Mouse (Mus musculus) CH12.LX (cell line): ENCODE data around the gene Hsf4. TPM values are rescaled to one million over a fixed set of nuclear protein-coding genes. Genes with fewer than 3 reads are reported as not detected.

Experiments
- DNase-seq: peaks from one replicate; pipeline ENCODE4 v3.0.0-alpha.2; 2013; ENCODE audit errors: extremely low read depth
- H3K27ac ChIP-seq: 2 replicates; pipeline ENCODE4 v1.5.1; 2012; ENCODE audit warnings: low read depth, mild to moderate bottlenecking, control low read depth, moderate library complexity; ENCODE audit not compliant: insufficient read depth
- H3K27me3 ChIP-seq: replicated peaks from 2 replicates; pipeline ENCODE3; 2012; ENCODE audit warnings: inconsistent platforms
- H3K36me3 ChIP-seq, 2 experiments: replicated peaks in 1 of 2; 2 replicates each; pipeline versions ENCODE3 to v1.6.1; 2012; ENCODE audit warnings: inconsistent platforms in 1 of 2, low read length in 1 of 2, mild to moderate bottlenecking in 1 of 2, mixed read lengths in 1 of 2, moderate library complexity in 1 of 2; ENCODE audit not compliant: control insufficient read depth in 1 of 2, insufficient read depth in 1 of 2
- H3K4me1 ChIP-seq, 2 experiments: 2 replicates each; pipeline ENCODE4 v1.6.1; 2012; ENCODE audit warnings: inconsistent platforms in 1 of 2, moderate library complexity in 1 of 2; ENCODE audit not compliant: insufficient read depth in 2 of 2, control insufficient read depth in 1 of 2
- H3K4me2 ChIP-seq: 2 replicates; pipeline ENCODE4 v1.6.1; 2012; ENCODE audit warnings: low read depth, mild to moderate bottlenecking, control low read depth; ENCODE audit not compliant: poor library complexity, insufficient read depth, severe bottlenecking
- H3K4me3 ChIP-seq, 3 experiments: fragments of 150-350 bp in 1 of 3; sonication (generic) in 1 of 3; replicated peaks in 1 of 3; 2 replicates each; pipeline versions ENCODE3 to v1.5.1; 2011 to 2012; ENCODE audit warnings: low read depth in 2 of 3, low read length in 2 of 3, mild to moderate bottlenecking in 2 of 3, moderate library complexity in 2 of 3, control low read depth in 1 of 3, improper control_type of control experiment in 1 of 3, inconsistent platforms in 1 of 3, mixed read lengths in 1 of 3; ENCODE audit not compliant: poor library complexity in 1 of 3
- H3K79me2 ChIP-seq: replicated peaks from 2 replicates; pipeline ENCODE4 v1.6.1; 2012; ENCODE audit warnings: mild to moderate bottlenecking, moderate library complexity; ENCODE audit not compliant: control insufficient read depth, poor library complexity, insufficient read depth, severe bottlenecking; ENCODE audit errors: extremely low read depth
- H3K9ac ChIP-seq: 2 replicates; pipeline ENCODE4 v1.6.1; 2012; ENCODE audit warnings: low read depth, mild to moderate bottlenecking, control low read depth, moderate library complexity; ENCODE audit not compliant: insufficient read depth
- H3K9me3 ChIP-seq: replicated peaks from 2 replicates; pipeline ENCODE3; 2012; ENCODE audit warnings: low read length, inconsistent platforms, mixed read lengths
- BHLHE40 ChIP-seq: IDR thresholded peaks from 2 replicates; pipeline ENCODE4 v1.6.1; 2011; ENCODE audit warnings: mild to moderate bottlenecking, low read depth, low read length, improper control_type of control experiment
- CHD1 ChIP-seq: IDR thresholded peaks from 2 replicates; pipeline ENCODE4 v1.6.1; 2012; ENCODE audit warnings: low read depth, low read length, improper control_type of control experiment, inconsistent platforms
- CTCF ChIP-seq, 2 experiments: IDR thresholded peaks in 1 of 2; conservative IDR thresholded peaks in 1 of 2; 2 replicates each; pipeline ENCODE4 v1.5.1; 2011 to 2012; ENCODE audit warnings: low read depth in 2 of 2, low read length in 2 of 2, improper control_type of control experiment in 1 of 2, inconsistent platforms in 1 of 2, mild to moderate bottlenecking in 1 of 2, moderate library complexity in 1 of 2
- ELF1 ChIP-seq: IDR thresholded peaks from 2 replicates; pipeline ENCODE4 v1.6.1; 2014; ENCODE audit warnings: low read depth, mild to moderate bottlenecking, inconsistent platforms, low read length, improper control_type of control experiment
- EP300 ChIP-seq: IDR thresholded peaks from 2 replicates; pipeline ENCODE4 v1.6.1; 2011; ENCODE audit warnings: low read length, improper control_type of control experiment
- ETS1 ChIP-seq: conservative IDR thresholded peaks from 2 replicates; pipeline ENCODE4 v1.6.1; 2012; ENCODE audit warnings: low read depth, mild to moderate bottlenecking, inconsistent platforms, low read length, improper control_type of control experiment, moderate library complexity
- GABPA ChIP-seq: IDR thresholded peaks from 2 replicates; pipeline ENCODE4 v1.6.1; 2012; ENCODE audit warnings: low read depth, low read length, improper control_type of control experiment, inconsistent platforms; ENCODE audit not compliant: insufficient replicate concordance
- KAT2A ChIP-seq: IDR thresholded peaks from 2 replicates; pipeline ENCODE4 v1.6.1; 2012; ENCODE audit warnings: low read length, improper control_type of control experiment, inconsistent platforms; ENCODE audit not compliant: insufficient replicate concordance
- MAX ChIP-seq: IDR thresholded peaks from 2 replicates; pipeline ENCODE4 v1.6.1; 2011; ENCODE audit warnings: low read length, improper control_type of control experiment
- MAZ ChIP-seq: IDR thresholded peaks from 2 replicates; pipeline ENCODE4 v1.6.1; 2012; ENCODE audit warnings: low read depth, mild to moderate bottlenecking, inconsistent platforms, low read length, improper control_type of control experiment, moderate library complexity
- MEF2A ChIP-seq: IDR thresholded peaks from 2 replicates; pipeline ENCODE4 v1.6.1; 2014; ENCODE audit warnings: low read depth, mild to moderate bottlenecking, inconsistent platforms, low read length, improper control_type of control experiment, borderline replicate concordance
- MXI1 ChIP-seq: IDR thresholded peaks from 2 replicates; pipeline ENCODE4 v1.6.1; 2011; ENCODE audit warnings: mild to moderate bottlenecking, low read depth, low read length, improper control_type of control experiment
- MYC ChIP-seq: IDR thresholded peaks from 2 replicates; pipeline ENCODE4 v1.6.1; 2011; ENCODE audit warnings: low read depth, mild to moderate bottlenecking, improper control_type of control experiment, low read length
- PAX5 ChIP-seq: IDR thresholded peaks from 2 replicates; pipeline ENCODE4 v1.6.1; 2012; ENCODE audit warnings: low read length, inconsistent platforms, mixed read lengths
- POLR2A ChIP-seq: IDR thresholded peaks from 2 replicates; pipeline ENCODE4 v1.6.1; 2011; ENCODE audit warnings: low read depth, mild to moderate bottlenecking, improper control_type of control experiment, low read length
- POLR2AphosphoS2 ChIP-seq: IDR thresholded peaks from 2 replicates; pipeline ENCODE4 v1.6.1; 2011; ENCODE audit warnings: low read depth, low read length, improper control_type of control experiment
- SIN3A ChIP-seq: IDR thresholded peaks from 2 replicates; pipeline ENCODE4 v1.6.1; 2012; ENCODE audit warnings: low read length, improper control_type of control experiment, inconsistent platforms
- USF1 ChIP-seq: IDR thresholded peaks from 2 replicates; pipeline ENCODE4 v1.6.1; 2014; ENCODE audit warnings: low read depth, mild to moderate bottlenecking, inconsistent platforms, low read length, improper control_type of control experiment
- ZKSCAN1 ChIP-seq: IDR thresholded peaks from 2 replicates; pipeline ENCODE4 v1.6.1; 2012; ENCODE audit warnings: low read depth, inconsistent platforms, low read length, improper control_type of control experiment, borderline replicate concordance
- dilution Hi-C: fragments of 300-500 bp; cut with MboI; formaldehyde crosslinking; loops from 2 replicates; pipeline ENCODE4 v1.14.3; 2020; ENCODE audit warnings: low sequenced_read_pairs; ENCODE audit not compliant: extremely low pct_unique_long_range_greater_than_20kb, extremely low pct_ligation_motif_present
- in situ Hi-C: fragments of 300-500 bp; cut with MboI; formaldehyde crosslinking; loops from 3 replicates; pipeline ENCODE4 v1.14.3; 2019; ENCODE audit warnings: low sequenced_read_pairs, low pct_ligation_motif_present, low pct_unique_long_range_greater_than_20kb, mixed read lengths
- polyA plus RNA-seq: library from polyadenylated mRNA; unstranded; fragments of >175 nt; gene quantifications from 2 replicates; pipeline ENCODE4 v1.2.1, GENCODE M21; 2012; ENCODE audit warnings: low read depth; ENCODE audit not compliant: insufficient read length
- total RNA-seq, 2 experiments: library from RNA; depleted of rRNA; stranded (reverse); fragments of 300-350 nt in 1 of 2; fragments of >200 nt in 1 of 2; gene quantifications; 2 replicates each; pipeline ENCODE4 v1.2.3; 2012 to 2014

Gene Hsf4
- total and polyA plus RNA-seq, 3 experiments, result 0.08 TPM; not detected in 2

GRCm38 (mm10) chr8:105313622-105314402, 44.2 kb downstream of the Hsf4 start:
- Histone ChIP-seq H3K27me3 (no peaks in the 10 kb centered on the region), H3K27ac (no peak overlapping the region), H3K36me3 (peaks cover 74 to 99% of the 10 kb centered on the region in 2 experiments)
- dilution Hi-C loops, result no loop called here
- TF ChIP-seq GABPA (no peak), CHD1 (no peak), PAX5 (no peak), MXI1 (no peak), MAX (no peak), POLR2AphosphoS2 (no peak), ETS1 (no peak), POLR2A (no peak), ELF1 (no peak), KAT2A (no peak), USF1 (no peak), ZKSCAN1 (no peak)
- TF ChIP-seq, all 38 proteins: peak for 0
- H3K4me2 ChIP-seq, result no peak overlapping the region
- no peaks in the 10 kb centered on the region for H3K79me2 ChIP-seq
- in situ Hi-C loops, result no loop called here
- H3K9ac ChIP-seq, result no peak overlapping the region
- DNase-seq, result no peak
- H3K9me3 ChIP-seq, result peaks cover 2% of the 10 kb centered on the region
- H3K4me1 ChIP-seq, result no peaks in the 10 kb centered on the region
- no peak overlapping the region for H3K4me3 ChIP-seq

GRCm38 (mm10) chr8:105315073-105315769, 45.6 kb downstream of the Hsf4 start:
- DNase-seq, result no peak
- no peak overlapping the region for H3K9ac ChIP-seq
- H3K9me3 ChIP-seq, result peaks cover 2% of the 10 kb centered on the region
- no peaks in the 10 kb centered on the region for H3K27me3 ChIP-seq
- no peak overlapping the region for H3K27ac ChIP-seq
- no peak overlapping the region for H3K4me3 ChIP-seq
- H3K4me2 ChIP-seq, result no peak overlapping the region
- peaks cover 60 to 99% of the 10 kb centered on the region in 2 experiments for H3K36me3 ChIP-seq
- in situ Hi-C loops, result no loop called here
- TF ChIP-seq BHLHE40 (no peak), SIN3A (no peak), KAT2A (no peak), CHD1 (no peak), USF1 (no peak), MEF2A (no peak), GABPA (no peak), ELF1 (no peak), MYC (no peak), EP300 (no peak), CTCF (conservative IDR thresholded peaks at IDR 0.05 in 1 of 2, IDR thresholded peaks at IDR 0.05 in 1 of 2; ENCODE audit: low read depth in 2 of 2, low read length in 2 of 2) (no peak), MAZ (no peak)
- TF ChIP-seq, all 38 proteins: peak for 0
- Histone ChIP-seq H3K79me2 (no peaks in the 10 kb centered on the region), H3K4me1 (no peaks in the 10 kb centered on the region)
- dilution Hi-C loops, result no loop called here
